Mouse (Mus musculus) left cerebral cortex, postnatal 14 days (tissue): ENCODE measurements around the gene Tnip1. TPM values are rescaled to one million over a fixed set of nuclear protein-coding genes. Genes with fewer than 3 reads are reported as not detected.

Source experiments
- DNase-seq, 2 experiments: peaks; one replicate each; pipeline ENCODE4 v3.0.0; 2021 to 2022; ENCODE audit warnings: low spot score in 2 of 2, mixed read lengths in 1 of 2
- intact Hi-C: fragments of 180-260 bp; cut with DNase I; formaldehyde crosslinking; loops from one replicate; pipeline ENCODE4 v1.15.1; 2025
- total RNA-seq, 2 experiments: library from RNA; stranded (reverse); gene quantifications; 2 replicates each; pipeline ENCODE4 v1.2.3; 2021

Tnip1 gene
- total RNA-seq, 2 experiments from 2014 or later, result 32.4 to 35.0 TPM

DNA sequence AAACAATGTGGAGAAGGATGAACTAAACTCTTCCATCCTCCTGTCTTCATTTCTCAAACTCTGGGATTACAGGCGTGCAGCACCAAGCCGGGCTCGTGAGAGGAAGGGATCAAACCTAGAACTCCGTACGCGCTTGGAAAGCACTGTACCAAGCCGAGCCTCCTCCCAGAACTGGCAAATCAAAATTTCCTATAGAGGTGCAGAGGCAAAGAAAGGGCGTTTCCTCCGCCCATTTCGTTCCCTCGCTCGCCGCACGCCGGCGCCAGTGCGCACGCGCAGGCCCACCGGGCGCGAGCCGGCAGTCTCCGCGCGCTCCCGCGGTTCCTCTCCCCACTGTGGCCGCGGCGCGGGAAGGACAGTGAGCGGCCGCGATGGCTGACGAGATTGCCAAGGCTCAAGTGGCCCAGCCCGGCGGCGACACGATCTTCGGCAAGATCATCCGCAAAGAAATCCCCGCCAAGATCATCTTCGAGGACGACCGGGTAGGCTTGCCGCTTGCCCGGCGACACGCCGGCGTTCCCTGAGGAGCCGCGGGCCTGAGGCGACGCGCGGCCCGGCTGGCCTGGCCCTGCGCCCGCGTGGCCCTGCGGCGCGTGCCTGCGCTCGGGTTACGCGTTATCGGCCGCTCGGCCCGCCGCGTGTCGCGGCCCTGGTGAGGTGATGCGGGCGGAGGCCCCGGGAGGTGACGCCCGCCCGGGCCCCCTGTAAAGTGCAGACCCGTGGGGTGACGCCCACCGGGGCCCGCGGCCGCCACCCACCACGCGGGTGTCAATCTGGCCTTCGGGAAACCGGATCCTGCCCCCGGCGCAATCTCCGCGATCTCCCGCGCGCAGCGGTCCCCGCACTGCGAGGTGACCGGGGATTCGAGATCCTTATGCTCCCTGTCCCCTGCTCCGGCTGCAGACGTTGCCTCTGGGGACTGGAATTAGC, 96.3 kb downstream of the Tnip1 start, which contains the start of gene Hint1:
Hint1 (plus strand) TSS at position 265 of the 930 bp plus-strand sequence.
- DNase-seq, result peak; percentile 91 to 94
- intact Hi-C loops, result loop anchor here (10.0 kb wide), 1 partner anchor 302 kb away; no protein-coding TSS in a partner anchor

DNA sequence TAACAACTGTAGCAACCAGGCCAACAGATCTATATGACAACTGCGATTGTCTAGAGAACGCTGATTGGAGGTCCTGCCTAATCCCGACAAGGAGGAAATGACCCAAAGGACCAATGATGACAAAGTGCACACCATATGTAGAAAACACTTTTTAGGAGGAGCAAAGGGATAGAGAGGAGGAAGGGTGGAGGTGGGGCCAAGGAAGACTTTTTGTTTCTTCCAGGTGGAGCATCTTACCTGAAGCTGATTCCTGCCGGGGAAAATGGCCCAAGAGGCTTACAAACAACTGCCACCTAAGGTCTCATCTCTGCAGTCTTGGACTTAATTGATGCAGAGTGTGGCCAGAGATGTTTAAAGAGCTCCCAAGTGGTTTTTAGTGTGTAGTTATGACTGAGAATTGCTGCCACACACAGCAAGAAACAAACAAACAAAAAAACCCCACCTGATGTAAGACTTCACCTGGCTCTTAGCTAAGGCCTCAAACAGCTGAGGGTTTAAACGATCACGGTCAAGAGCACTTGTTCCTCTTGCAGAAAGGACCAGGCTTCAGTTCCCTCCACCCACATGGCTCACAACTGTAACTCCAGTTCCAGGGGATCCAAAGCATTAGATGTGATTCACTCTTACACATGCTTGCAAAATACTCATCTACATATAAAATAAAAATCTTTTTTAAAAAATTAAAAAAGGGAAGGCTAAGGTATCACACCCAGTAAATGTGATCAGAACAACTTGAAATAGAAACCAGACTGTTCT, 97.2 kb downstream of the Tnip1 start:
- no peak for DNase-seq
- intact Hi-C loops, result loop anchor here (10.0 kb wide), 1 partner anchor 301 kb away; no protein-coding TSS in a partner anchor

DNA sequence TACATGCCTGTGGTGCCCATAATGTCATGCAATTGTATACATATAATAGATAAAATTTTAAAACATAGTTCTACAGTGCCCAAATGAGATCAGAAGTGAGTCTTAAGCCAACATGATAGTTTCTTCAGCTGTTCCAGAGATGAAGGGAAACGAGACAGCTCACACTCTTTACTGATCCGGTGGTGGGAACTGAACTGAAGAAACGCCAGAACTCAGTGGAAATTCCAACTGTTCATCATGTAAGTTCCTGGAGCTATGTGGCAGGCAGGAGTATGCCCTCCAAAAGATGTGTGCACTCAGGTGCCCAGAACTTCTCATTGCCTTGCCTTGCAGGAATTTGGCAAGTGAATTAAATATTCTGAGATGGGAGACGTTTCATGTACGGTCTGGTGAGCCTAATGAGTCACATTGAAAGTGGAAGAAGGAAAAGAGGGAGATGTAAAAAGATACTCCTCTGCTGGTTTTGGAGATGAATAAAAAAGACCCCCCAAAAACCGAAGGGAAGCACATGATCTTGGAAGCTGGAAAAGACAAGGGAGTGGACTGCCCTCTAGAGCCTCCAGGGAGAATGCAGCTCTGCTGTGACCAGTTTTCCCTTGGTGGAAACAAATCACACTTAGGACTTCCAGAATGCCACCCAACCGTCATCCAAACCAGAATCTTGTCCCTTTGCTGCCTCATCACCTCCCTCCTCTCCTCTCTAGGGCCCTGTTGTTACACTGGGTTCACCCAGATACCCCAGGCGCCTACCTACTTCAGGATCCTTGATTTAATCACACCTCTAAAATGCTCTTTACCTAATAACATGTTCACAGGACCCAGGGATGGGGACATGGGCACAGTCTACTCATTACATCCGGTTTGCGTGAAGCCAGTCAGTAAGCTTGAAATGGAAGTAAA, 99.8 kb downstream of the Tnip1 start:
- intact Hi-C loops, result loop anchor here (2.0 to 10.0 kb wide), 2 partner anchors 160 to 298 kb away; no protein-coding TSS in a partner anchor
- DNase-seq, result peak; percentile 72 to 76

DNA sequence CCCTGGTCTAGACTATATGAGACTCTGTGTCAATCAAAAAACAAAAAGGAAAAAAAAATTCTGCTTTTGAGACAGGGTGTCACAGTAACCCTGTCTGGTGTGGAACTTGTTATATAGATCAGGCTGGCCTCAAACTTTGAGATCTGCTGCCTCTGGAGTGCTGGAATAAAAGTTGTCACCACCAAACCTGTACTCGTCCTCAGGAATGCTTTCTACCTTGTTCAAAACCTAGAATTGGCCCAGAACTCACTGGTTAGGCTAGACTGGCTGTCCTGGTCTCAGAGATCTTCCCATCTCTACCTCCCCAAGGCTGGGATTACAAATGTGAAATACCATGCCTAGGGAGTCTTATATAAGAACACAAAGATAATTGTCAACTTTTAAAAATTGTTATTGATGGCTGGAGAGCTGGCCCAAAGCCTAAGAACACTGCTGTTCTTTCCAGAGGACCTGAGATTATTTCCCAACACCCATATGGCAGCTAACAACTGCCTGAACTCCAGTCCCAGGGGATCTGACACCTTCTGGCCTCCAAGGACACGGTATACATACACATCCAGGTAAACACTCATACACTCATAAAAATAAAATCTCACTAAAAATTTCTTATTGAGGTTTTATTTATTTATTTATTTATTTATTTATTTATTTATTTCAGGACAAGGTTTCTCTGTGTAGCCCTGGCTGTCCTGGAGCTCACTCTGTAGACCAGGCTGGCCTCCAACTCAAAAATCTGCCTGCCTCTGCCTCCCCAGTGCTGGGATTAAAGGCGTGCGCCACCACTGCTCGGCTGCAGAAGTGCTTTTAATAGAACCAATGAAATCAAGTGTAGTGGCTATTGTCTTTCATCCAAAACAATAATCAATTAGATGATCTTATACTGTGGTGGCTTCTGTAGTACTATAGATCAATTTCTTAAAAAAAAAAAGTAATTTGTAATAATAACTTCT, 101.0 kb downstream of the Tnip1 start:
- intact Hi-C loops, result loop anchor here (2.0 to 10.0 kb wide), 2 partner anchors 159 to 297 kb away; no protein-coding TSS in a partner anchor
- no peak for DNase-seq

Other genes starting within 250 kb of the Tnip1 start
- gene Cdc42se2, start 175.2 kb downstream of the Tnip1 start, total RNA-seq, result 100 to 1,000 TPM; 175 to 185 TPM
- gene Lyrm7, start 102.0 kb downstream of the Tnip1 start, total RNA-seq, result 10 to 100 TPM; 19.5 to 25.9 TPM
- 100 to 1,000 TPM; 276 TPM for gene Hint1, start 96.5 kb downstream of the Tnip1 start, total RNA-seq
- gene Gpx3, start 60.5 kb downstream of the Tnip1 start, total RNA-seq, result 10 to 100 TPM in 1 of 2 experiments, 1 to 10 TPM in 1; 8.3 to 10.7 TPM
- 10 to 100 TPM; 84.5 to 90.8 TPM for gene Anxa6, start 70.5 kb upstream of the Tnip1 start, total RNA-seq
- gene Ccdc69, start 115.2 kb upstream of the Tnip1 start, total RNA-seq, result under 1 TPM; 0.27 to 0.55 TPM
- 10 to 100 TPM; 48.6 to 49.2 TPM for gene Gm2a, start 135.2 kb upstream of the Tnip1 start, total RNA-seq
- gene Slc36a3, start 188.8 kb upstream of the Tnip1 start, total RNA-seq, result not detected
- gene Slc36a2, start 222.2 kb upstream of the Tnip1 start, total RNA-seq, result under 1 TPM; 0.26 to 0.42 TPM
- 10 to 100 TPM; 71.8 to 77.3 TPM for gene Slc36a1, start 241.4 kb upstream of the Tnip1 start, total RNA-seq